Mouse (Mus musculus): ENCODE results near the gene Slco3a1.

Gene Slco3a1

GRCm38 (mm10) chr7:74280371-74280770, 274.2 kb downstream of the Slco3a1 start:
- DNase-seq (ENCODE audit: low read depth): no peak

DNA sequence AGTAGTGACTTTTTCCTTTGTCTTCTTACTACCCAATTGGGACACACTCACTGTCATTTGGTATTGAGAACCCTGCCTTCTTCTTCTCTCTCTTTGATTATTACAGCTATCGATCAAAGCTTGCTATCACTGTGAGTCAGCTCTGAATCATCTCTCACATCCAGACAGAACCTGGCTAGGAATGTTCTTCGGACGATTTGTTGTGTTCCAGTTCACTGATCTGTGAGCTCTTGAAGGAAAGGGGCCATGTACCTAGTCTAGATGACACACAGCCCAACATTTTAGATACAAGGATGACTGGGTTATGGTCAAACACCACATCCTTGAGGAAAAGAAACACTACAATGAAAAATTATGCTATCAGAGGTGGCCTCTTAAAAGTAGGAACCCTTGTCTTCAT, 275.2 kb downstream of the Slco3a1 start:
- DNase-seq (ENCODE audit: low read depth): no peak

DNA sequence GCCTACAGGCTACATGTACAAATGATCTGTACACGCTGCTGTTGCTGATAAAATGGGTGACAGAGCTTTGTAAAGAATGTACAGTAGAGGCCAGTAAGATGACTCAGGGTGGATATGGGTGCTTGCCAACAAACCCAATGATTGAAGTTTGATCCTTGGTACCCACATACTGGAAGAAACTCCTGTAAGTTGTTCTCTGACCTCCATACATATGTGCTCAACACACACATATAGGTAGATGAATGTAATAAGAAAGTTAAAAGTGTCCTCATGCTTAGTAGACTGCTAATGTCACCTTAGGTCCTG, 284.5 kb downstream of the Slco3a1 start:
- no peak for DNase-seq (ENCODE audit: low read depth)

DNA sequence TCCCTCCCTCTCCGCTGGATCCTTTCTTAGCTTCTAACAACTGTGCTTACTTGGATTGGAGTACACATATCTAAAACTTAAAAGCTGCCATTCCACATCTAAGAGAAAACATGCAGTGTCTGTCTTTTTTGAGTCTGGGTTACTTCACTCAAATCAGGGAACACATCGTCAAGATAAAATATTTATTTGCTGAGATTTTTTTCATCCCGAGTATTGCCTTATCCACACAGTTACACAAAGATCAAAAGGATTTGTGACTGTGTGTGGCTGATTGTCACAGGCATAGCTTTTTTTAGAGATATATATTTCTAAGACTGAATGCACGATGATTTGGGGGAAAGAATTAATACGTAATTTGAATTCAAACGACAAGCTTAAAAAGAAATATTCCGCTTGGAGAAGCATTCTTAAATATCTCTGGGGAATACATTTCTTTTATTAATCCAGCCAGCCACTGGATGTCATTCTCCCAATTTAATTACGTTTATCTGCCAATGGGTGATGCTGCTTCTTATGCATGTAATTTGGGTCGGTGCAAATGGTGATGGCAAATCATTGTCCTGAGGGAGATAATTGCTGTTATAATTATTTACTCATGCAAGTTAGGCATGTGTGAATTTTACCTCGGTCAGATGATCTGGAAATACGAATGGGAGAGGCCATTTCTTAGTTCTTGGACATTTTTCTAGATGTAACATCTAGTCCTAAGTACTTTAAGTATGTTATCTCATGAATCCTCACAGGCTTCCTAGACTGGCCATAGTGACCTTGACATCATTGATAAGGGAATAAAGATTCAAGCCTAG, 285.1 kb downstream of the Slco3a1 start:
- DNase-seq (ENCODE audit: low read depth): no peak

- no peak for DNase-seq (ENCODE audit: low read depth)
These were observed 287.9 kb downstream of the Slco3a1 start for GRCm38 (mm10) chr7:74266511-74267168.

DNA sequence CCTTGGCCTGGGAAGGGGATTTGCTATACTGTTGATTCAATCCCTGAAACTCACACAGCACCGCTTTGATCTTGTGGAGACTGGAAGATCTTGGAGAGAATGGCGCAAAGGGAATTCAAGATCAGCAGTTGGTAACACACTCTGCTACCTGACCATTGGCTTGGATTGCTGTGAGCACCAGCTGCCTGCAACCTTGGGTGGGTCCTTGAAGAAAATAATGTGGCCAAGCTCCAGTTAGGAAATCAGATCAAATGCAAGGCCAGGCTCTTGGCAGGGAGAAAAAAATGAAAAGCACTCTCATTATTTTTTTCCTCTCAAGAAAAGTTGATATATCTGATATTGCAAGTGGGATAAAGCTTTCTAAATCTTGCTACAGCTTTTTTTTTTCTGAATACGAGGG, 298.3 kb downstream of the Slco3a1 start:
- DNase-seq (ENCODE audit: low read depth): no peak

DNA sequence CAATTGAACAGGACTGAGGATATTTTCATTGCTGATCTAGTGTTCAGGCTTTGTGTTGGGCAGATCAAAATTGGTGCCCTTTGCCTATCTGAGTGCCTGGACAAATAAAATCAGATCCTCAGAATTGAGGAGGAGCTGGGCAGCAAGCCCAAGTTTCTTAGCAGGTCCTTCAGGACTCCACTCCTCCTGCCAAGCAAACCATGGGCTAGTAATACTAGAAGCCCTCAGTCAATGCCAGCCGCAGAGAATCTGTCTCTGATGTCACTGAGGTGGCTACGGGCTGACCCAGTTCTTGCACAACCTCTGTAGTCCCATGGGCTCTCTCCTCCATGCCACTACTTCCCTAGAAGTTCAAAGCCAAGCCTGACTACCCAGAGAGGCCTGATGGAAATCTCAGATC, 302.5 kb downstream of the Slco3a1 start:
- no peak for DNase-seq (ENCODE audit: low read depth)

- no peak for DNase-seq (ENCODE audit: low read depth)
These were observed 313.3 kb downstream of the Slco3a1 start for GRCm38 (mm10) chr7:74241236-74241635.

DNA sequence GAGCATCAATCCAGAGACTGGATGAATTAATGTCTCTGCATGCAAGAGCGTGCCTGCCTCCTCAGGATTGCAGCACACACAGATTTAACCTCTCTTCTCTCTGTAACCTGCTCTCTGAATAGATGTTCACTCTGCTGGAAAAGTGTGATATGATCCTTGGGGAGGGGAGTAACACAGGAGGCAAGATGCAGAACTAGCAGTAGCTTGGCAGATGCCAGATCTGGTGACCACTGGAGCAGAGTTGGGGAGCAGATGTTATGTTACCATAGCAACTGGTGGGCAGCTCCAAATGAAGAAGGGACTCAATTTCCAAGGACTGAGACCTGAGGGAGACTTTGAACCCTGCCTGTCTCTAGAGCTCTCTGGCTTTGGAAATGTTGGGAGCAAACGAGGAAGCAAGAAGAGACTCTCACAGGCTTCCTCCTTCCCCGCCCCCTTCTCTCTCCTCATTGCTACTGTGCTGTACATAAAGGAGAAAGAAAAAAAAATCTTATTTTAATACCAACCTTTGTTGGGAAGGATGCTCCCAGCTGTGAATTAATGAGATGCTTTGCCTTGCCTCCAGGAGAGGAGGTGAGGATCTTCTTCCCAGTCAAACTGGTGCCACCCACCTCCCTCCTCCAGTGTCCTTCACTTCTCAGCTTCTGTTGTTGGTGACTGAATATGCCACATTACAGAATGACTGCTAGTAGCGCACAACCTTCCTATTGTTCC, 314.0 kb downstream of the Slco3a1 start:
- DNase-seq (ENCODE audit: low read depth): no peak
